Mouse (Mus musculus): Measurements from ENCODE around the gene Dirc2. TPM values are rescaled to one million over a fixed set of nuclear protein-coding genes. Genes with fewer than 3 reads are reported as not detected.

Dirc2 gene
- 54.7 TPM for total RNA-seq (2023)

GRCm38 (mm10) chr16:35768785-35769642 is at the start of gene Dirc2:
Gene Dirc2, minus strand, starts transcription at chr16:35769356.

GRCm38 (mm10) chr16:35769878-35770657 is 912 bp upstream of the Dirc2 start, which contains the start of gene Hspbap1:
Gene Hspbap1, plus strand, starts transcription at chr16:35770375.

Other genes with a start within 250 kb of the Dirc2 start
- not detected for gene Sema5b, start 228.2 kb downstream of the Dirc2 start, total RNA-seq (2023)
- gene Hspbap1, start 1.0 kb upstream of the Dirc2 start, total RNA-seq (2023) = 22.6 TPM
- 58.5 TPM for gene Parp14, start 102.2 kb upstream of the Dirc2 start, total RNA-seq (2023)
- 51.4 TPM for gene Parp9, start 169.1 kb upstream of the Dirc2 start, total RNA-seq (2023)
- gene Dtx3l, start 169.8 kb upstream of the Dirc2 start, total RNA-seq (2023) = 44.0 TPM
- 214 TPM for gene Kpna1, start 209.4 kb upstream of the Dirc2 start, total RNA-seq (2023)